Mouse (Mus musculus): Measurements from ENCODE around the gene Musk. TPM values are rescaled to one million over a fixed set of nuclear protein-coding genes. Genes with fewer than 3 reads are reported as not detected.

Gene Musk
- polyA plus RNA-seq, 3 experiments from 2014 or later, result not detected

DNA sequence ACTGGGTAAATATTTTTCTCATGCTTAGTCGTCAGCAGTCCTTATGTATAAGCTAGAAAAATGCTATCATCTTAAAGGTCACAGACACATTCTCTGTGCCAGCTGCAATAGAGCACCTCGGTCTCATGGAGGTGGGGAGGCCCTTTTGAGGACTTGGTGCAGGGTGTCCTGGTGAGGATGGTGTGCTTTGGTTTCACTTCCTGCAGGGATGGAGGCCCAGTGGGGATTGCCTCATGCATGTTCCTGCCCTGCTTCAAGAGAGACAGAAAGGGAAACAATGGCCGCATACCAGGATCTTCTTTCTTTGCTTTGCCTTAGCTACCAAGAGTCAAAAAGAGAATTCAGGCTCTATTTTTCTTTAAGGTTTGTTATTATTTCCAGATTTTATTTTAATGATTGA is 31.8 kb downstream of the Musk start:
- ATAC-seq, result no peak

DNA sequence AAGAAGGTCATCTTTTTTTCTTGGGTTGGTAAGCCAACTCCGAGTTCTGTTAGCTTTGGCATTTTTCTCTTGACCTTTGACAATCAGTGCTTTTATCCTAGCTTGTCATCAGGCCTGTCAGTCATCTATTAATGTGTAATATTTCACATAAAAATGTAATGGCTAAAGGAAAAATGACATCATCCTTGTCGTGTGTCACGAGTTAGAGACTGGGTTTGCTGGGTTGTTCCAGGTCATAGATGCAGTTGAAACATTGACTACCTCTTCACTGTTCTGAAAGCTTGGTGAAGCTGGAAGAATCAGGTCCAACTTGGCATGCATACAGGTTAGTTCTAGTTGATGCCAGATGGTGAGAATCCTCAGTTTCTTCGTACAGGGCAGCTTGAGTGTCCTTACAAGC is 34.5 kb downstream of the Musk start:
- no peak for ATAC-seq

DNA sequence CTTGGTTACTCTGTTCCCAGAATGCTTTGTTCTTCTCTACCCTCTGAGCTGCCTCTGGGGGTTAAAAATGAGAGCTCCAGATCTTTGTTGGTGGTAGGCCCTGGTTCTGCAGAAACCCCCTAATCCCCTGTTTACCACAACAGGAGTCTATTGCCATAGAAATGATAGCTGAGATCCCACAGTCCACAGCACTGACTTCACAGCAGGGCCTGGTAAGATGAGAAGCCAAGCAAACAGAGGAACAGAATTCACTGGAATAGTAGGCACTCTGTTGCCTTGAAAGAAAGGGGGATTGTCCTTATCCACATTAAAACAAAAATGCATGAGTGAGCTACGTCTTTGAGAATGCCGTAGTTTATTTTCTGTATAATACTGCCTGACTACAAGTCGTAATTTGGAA is 41.0 kb downstream of the Musk start:
- no peak for ATAC-seq

DNA sequence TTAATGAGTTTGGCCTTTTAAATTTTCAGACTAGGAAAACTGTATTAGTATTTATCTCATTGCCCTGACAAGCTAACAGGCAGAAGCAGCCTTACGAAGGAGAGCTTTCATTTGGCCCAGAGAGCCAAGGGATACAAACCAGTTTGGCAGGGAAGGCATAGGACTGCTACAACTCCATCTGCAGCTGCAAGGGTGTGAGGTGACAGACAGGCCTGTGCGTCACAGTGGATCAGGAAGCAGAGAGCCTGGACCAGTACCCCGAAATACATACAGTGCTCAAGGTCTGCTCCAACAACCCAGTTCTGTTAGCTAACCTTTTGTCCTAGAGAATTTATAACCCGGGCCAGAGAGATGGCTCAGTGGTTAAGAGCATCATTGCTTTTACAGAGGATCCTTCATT is 42.5 kb downstream of the Musk start:
- ATAC-seq, result no peak

DNA sequence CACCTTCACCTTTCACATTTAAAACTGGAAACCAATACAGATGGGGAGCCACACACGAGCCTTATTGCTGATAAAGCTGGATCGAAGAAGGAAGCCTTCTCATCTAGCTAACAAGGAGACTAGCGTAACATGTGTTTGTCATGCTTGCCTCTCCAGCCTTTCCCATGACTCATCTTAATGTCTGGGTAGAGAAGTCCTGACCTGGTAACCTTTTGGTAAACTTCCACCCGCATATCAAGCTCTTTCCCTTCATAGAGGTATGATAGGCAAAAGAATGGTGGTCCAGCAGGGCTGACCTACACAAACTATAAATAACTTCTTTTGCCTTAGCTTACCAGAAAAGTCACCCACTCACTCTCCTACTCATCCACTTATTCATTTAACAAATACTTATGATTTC is 44.3 kb downstream of the Musk start:
- ATAC-seq, result no peak

DNA sequence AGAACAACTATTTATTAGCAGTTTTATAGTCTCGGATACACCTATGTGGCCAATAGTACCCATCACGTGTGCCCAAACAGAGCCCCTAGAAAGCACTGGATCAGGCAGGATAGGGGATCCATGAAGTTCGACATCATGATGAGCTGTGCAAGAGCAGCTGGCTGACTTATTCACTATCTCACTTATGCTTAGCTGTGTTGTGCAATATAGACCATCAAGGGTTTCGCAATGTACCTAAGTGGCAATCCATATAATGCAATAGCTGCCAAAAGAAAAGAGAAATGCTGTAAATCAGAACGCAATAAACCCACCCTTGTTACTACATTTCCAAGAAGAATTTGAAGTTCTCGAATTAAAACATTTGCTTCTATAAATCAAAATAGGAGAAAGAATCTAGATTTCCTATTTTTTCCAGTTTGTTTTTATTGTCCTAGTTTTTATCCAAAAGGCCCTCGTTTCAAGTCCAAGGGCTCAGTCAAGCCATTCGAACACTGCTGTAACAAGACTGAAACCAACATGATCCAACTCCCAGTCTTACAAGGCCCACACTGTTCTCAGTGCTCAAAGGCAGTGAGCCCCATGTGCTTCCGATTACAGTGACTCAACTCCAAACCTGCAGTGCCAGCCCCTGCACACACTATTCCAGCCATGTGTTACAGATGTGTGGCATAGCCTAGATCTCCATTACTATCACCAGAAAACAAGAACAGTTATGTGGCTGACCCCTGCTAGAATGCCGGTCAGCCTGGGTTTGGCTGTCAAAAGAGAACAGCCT is 45.3 kb downstream of the Musk start:
- ATAC-seq, result no peak

DNA sequence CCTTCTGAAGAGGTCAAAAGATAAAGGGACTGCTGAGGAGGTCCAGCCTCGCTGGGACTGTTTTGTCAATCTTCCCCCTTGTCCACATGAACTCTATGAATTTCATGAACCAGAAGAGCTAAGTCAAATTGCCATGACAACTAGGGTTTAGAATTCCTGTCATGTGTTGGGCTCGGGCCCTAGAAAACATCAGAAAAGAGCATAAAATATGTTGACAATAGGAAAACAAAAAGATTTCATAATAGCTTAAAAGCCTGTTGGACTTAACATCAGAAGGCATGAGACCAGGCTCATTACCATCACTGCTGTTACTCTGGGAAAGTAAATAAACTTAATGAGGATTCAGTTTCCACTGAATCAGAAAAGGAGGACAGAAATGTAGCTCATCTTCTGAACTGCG is 46.6 kb downstream of the Musk start:
- ATAC-seq, result no peak

DNA sequence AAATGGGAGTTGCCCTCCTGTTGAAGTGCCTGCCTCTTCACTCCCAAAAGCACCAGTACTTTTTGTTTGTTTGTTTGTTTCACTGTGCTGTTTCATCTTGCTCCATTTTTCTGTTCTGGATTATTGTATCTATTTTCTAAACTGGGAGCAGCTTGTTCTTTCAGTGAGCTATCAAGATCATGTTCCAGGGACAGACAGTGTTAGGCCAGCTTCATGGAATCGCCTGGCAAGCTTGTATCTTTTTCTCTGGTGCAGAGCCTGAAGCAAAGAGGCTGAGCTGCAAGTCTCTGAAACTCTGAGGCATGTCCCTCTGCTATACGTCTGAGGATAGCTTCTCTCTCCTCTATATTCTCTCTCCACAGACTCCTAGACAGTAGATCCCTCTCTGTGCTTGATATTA is 50.5 kb downstream of the Musk start:
- ATAC-seq, result no peak

DNA sequence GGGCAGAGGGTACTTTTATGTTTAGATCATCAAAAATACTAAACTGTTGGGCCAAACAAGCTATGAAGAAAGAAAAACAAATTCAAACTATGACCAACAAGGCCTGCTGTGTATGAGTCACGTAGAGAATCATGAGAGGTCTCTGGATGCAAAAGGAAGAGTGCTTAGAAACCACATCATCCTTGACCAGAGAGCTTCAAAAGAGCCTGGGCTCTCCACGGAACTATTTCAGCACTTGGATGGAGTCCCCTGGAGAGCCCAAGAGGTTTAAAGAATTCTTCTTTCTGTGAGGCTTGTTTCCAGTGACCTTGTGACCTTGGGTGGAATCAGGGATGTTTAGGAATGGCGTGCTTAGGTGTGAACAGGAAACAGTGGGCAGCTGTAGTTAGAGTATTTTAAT is 53.5 kb downstream of the Musk start:
- no peak for ATAC-seq

DNA sequence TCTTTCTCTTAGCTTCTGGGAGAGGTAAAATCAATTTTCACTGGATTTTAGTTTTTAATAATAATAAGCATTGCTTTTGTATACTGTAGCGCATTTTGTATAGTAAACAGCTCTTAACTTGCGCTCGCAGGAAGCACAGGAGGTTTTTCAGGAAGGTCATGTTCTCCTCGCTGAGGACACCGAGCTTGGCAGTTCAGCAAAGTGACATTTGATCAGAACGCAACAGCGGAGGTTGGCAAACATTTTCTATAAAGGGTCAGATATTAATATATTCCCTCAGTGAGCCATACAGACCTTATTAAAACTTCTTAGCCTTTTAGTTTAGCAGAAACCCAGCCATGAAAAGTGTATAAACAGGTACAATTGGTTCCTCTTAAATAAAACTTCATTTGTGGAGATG is 64.4 kb downstream of the Musk start:
- no peak for ATAC-seq

DNA sequence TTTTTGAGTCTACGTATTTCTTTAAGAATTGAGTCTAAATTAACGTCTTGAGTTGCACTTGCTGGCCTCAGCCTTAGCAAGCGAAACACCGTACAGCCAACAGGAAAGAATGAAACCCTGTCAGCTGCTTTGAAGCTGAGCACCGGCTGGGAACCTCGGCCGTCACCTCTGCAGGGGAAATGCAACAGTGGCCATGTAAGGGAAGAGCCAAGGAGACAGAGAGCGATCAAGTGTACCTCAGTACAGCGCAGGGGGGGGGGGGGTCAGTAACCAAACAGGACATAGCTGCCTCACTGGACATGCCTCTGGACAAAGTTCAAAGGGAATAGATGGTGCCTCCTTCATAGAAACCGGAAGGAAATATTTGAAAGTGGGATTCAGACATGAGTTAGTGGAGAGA is 65.4 kb downstream of the Musk start:
- ATAC-seq, result no peak

DNA sequence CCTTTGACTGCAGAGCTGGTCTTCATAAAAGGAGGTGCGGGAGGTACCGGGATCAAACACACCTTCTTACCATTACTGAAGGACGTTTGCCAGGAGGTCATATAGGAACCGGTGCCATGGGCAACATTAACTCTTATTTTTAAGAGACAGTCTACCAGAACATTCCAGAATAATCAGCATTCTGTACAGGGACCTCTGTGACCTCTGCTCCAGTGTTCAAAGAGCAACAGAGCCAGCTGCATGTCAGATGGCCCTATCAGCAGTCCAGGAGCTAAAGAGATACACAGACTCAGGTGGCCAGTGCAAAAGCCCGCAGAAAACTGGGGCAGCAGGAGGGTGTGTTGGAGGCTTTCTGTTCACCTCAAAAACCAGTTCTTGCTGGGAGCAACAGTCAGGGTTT is 65.8 kb downstream of the Musk start:
- no peak for ATAC-seq

DNA sequence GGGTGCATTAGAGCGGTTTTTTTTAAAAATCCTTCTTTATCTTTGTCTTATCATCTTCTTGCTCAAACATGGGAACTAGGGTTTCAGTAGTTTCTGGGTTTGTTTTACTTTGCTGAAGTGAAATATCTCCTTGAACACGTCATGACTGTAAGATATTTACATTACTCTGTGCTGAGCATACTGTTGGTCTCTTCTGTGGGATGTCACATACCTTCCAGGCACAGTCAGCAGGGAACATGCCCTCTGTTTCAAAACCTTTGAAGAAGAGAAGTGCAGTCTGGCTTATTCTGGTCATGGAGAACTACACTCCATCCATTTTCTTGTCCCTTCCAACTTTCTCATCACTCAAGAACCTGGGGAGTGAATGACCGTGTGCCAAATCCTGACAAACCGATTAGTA is 73.2 kb downstream of the Musk start:
- ATAC-seq, result no peak

DNA sequence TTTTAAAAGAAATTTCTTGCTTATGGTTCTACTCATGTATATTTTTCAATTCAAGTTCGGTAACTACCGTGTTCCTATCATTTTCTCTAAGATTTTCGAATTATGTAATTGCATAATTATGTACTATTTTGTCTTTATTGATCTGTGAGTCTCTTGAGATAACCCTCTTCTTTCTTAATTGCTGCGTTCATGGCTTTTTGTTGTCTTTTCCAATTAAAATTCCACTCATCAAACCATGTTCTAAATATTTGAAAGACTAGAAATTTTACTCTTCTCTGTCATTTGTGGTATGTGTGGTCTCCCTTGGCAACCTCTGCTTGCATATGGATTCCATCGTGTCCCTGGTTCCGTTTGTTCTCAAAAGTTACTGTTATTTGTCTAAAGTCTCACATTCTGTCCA is 79.6 kb downstream of the Musk start:
- ATAC-seq, result no peak

DNA sequence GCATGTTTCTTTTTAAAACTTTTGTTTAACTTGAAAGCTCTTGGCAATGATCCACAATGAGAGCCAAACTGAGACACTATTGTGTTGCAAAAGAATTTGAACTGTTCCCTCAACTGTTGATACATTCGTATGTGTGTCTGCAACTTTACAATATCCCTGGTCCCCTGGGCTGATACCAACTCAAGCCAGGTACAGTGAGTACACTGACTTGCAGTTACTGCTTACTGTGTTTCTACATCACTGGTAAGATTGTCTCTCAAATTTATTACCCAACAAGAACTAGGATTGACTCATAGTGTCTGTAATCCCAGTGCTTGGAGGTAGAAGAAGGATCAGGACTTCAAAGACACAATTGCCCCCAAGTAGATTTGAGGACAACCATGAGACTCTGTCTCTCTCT is 85.3 kb downstream of the Musk start:
- no peak for ATAC-seq

DNA sequence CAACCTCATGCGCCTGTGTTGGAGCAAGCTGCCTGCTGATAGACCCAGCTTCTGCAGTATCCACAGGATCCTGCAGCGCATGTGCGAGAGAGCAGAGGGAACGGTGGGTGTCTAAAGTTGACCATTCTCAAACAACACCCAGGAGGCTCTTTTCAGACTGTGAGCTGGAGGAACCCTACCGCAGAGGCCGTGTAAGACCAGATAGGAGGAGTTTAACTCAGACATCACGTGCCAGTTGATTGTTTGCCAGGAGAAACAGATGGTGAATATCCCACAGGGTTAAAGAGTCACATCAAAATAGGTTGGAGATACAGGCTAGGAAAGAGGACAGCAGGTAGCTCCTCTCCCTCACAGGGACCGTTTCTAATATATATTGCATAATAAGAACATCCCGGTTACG is 87.8 kb downstream of the Musk start:
- no peak for ATAC-seq

DNA sequence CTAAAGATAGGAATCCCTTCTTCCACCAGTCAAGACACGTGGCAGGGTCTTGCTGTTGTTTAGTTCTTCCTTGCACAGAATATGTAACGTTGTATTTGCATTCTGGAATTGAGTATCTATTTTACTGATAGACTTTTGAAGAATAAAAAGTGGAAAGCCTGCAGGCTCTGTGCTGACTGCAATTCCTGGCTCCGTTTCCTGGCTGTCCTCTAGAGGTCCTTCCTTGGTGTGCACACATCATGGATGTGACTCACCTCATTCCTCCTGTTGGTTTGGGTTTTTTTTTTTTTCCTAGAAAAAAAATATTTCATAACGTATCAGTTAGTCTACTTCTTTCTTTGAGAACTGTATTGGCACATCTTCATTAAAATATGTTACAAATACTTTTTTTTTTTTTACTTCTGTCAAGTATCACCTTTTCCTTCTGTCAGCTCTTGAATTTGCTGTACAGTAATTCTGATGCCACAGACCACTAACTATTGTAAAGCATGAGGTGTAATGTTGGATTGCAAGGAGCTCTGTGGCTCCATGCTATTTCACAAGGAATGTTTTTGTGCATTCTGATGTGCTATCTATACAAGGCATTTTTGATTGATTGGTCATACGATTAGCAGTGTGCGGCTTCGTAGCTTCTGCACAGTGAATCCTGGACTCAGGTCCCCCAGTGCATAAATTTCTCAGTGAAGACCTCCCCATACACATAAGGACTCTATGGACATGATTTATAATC is 88.5 kb downstream of the Musk start:
- no peak for ATAC-seq

DNA sequence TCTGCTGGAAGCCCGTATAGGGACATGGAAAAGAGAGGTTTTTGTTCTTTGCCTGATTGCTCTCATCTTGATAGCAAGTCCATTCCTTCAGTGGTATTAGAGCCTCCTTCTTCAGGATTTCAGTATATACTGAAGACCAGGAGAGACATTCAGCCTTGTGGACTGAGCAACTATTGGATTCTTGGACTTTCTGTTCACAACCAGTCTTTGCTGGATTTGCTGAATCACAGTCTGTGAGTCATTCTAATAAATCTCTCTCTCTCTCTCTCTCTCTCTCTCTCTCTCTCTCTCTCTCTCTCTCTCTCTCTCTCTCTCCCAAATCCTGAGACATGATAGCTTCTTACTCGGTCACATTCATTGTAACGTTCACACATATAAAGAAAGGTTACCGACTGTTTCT is 93.4 kb downstream of the Musk start:
- ATAC-seq, result no peak

DNA sequence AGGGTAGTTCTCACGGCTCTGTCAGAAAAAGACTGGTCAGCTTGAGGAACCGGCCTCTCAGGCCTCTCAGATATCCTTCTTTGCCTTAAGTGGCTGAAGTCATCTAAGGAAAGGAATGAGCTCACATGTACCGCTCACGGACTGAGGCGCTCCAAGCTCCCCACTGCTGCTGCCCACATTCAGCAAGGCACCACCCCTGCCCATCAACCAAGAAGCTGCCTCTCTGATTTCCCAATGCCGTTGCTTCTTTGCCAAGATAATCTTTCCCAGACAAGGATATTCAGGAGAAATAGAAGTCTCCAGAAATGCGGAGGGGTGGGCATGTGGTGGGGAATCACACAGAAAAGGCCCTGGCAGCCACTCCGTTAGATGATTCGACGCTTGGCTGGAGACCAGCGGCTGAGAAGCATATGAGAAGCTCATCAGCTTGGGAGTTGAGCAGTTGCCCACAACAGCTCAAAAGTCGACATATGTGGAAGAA is 115.1 kb downstream of the Musk start:
- no peak for ATAC-seq

DNA sequence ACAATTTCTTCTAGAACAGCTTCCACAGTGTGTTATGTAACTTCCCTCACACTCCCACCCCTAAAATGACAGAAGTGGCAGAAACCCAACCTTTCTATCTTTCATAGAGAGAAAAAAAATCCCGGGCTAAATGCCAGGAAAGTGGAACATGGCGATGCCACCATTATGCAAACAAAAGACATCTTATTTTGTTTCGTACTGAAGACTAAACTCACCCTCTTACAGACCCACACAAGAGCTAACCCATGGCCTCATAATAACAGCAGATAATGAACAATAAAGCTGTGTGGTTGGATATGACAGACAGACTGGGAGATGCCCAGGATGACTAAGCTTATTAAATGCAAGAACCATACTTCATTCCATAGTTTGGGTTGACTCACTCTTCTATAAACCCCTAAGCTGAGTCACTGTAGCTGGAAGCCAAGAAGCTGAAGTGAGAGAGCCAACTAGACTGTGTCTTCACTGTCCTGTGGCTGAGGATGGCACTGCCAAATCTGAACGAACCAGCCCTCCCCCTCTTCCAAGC is 116.3 kb downstream of the Musk start:
- no peak for ATAC-seq

DNA sequence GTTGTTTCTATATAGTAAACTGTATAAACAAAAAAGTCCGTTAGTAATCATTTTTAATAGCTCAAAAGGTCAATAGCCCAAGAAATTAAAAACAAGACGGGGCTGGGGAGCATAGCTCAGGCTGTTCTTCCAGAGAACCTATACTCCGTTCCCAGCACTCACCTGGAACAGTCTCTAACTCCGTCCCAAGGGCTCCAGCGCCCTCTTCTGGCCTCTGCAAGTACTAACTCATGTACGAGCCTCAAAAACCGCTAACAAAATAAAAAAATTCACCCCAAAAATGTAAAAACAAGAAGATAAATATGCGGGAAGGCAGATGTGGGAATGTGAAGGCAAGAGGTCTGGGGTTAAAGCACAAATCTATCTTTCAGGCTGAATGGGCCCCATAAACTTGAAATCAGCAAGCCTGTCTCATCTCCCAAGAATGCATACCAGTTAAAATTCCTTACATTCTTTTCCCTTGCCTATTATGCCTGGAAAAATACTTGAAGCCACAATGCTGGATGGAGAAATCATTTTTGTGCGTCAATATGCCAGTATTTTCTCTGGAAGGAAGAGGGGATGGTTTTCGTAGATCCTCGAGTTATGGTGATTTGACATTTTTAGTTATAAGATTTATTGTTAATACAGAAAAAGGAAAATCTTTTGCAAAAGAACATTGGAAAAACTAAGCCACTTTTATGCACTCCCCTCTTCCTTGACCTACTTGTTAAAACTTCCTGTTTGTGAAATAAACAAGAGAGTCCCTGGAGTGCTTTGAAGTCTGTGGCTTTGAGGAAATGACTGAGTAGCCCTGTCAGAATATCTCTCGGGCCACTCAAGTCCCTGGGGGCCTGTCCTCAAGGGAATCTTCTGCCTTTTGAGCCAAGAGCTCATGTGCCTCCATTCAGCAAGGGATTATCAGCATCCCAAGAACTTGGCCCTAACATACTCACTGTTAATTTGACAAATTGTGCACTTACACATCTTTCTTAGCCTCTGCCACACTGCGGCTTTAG is 127.7 kb downstream of the Musk start:
- no peak for ATAC-seq

DNA sequence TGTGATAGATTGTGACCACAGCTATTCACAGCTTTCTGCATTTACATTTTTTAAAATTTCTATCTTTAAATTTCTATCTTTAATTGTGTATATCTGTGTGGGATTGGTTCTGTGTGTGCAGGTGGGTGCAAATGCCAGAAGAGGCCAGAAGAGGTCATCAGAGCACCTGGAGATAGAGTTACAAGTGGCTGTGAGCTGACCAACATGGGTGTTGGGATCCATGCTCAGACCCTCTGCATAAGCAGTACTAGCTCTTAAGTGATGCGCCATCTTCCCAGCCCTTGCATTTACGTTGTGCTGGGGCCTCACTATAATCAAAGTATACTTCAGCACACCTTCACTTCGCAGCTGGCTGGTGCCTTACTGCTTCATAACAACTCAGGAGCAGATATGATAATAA is 129.8 kb downstream of the Musk start:
- no peak for ATAC-seq

DNA sequence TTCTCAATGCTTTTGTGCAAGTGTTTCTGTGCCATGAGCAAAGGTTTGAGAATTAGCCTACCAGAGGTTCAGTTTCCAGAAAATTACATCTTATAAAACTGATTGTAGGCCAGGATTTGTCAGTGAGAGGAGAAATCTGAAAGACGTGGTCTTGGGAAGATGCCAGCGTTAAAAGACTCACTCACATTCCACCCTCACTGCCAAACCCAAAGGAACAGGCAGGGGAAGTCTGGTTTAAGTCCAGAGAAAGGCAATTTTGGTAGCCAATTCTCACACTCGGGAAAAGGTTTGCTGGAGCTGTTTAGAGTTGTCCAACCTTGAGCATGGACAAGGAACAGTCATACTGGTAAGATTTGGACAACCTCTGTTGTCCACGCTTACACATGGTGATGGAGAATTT is 131.6 kb downstream of the Musk start:
- no peak for ATAC-seq

Data from inflammation-experienced regulatory T-cells, adult 6 months (primary cell).